Mouse (Mus musculus): Measurements from ENCODE around the gene Snupn. TPM values are rescaled to one million over a fixed set of nuclear protein-coding genes. Genes with fewer than 3 reads are reported as not detected.
"Not testable (repeated sequence)": the region's sequence is repeated elsewhere in the genome, so short reads cannot be mapped to it uniquely, and the experiment has no call there.

The Snupn gene
- polyA plus RNA-seq, 1 experiment from 2014 or later, result 31.6 TPM

- Histone ChIP-seq H3K4me1 (peaks cover 18% of the 10 kb centered on the region; the same call in 1 of the 2 replicates), H3K36me3 (peaks cover 11% of the 10 kb centered on the region; the same call in 1 of the 2 replicates), H3K4me3 (peak overlapping the region; percentile 83), H3K27me3 (ENCODE audit: low read depth, poor library complexity, severe bottlenecking) (no peaks in the 10 kb centered on the region), H3K9me3 (replicated peaks) (no peaks in the 10 kb centered on the region), H3K27ac (peak overlapping the region; percentile 87; the same call in 1 of the 2 replicates)
- under 1% methylated on average over 7 of the region's 7 CpGs for WGBS
- DNase-seq (ENCODE audit: low spot score), result no peak
Measured at GRCm38 (mm10) chr9:56938374-56938773, 12.3 kb upstream of the Snupn start.

- H3K27ac ChIP-seq; H3K9me3 ChIP-seq (replicated peaks); H3K4me3 ChIP-seq; H3K36me3 ChIP-seq; H3K27me3 ChIP-seq (ENCODE audit: low read depth, poor library complexity, severe bottlenecking): not testable (repeated sequence)
- peaks cover 13% of the 10 kb centered on the region for H3K4me1 ChIP-seq
- 33% methylated on average over 3 of the region's 3 CpGs for WGBS
- peak; percentile 42 for DNase-seq (ENCODE audit: low spot score)
Measured at GRCm38 (mm10) chr9:56947481-56947880, 3.2 kb upstream of the Snupn start.

- not testable (repeated sequence) for DNase-seq (ENCODE audit: low spot score); H3K27me3 ChIP-seq (ENCODE audit: low read depth, poor library complexity, severe bottlenecking); H3K36me3 ChIP-seq; H3K27ac ChIP-seq; H3K9me3 ChIP-seq (replicated peaks); H3K4me3 ChIP-seq
- 40% methylated on average over 5 of the region's 5 CpGs for WGBS
- peaks cover 13% of the 10 kb centered on the region for H3K4me1 ChIP-seq
Measured at GRCm38 (mm10) chr9:56948699-56949098, 2.0 kb upstream of the Snupn start.

GRCm38 (mm10) chr9:56949767-56950166 is 911 bp upstream of the Snupn start:
- H3K27ac ChIP-seq, result peak overlapping the region; percentile 87
- WGBS, result 19% methylated on average over 13 of the region's 13 CpGs
- peaks cover 13% of the 10 kb centered on the region for H3K4me1 ChIP-seq
- H3K36me3 ChIP-seq, result no peaks in the 10 kb centered on the region
- H3K27me3 ChIP-seq (ENCODE audit: low read depth, poor library complexity, severe bottlenecking), result no peaks in the 10 kb centered on the region
- H3K9me3 ChIP-seq (replicated peaks), result no peaks in the 10 kb centered on the region
- peak; percentile 44 for DNase-seq (ENCODE audit: low spot score)
- H3K4me3 ChIP-seq, result peak overlapping the region; percentile 57

GRCm38 (mm10) chr9:56953562-56953961 is 2.9 kb downstream of the Snupn start:
- 93% methylated on average over 1 of the region's 1 CpGs for WGBS
- peaks cover 16% of the 10 kb centered on the region for H3K4me1 ChIP-seq
- H3K9me3 ChIP-seq (replicated peaks), result no peaks in the 10 kb centered on the region
- DNase-seq (ENCODE audit: low spot score), result no peak
- H3K4me3 ChIP-seq, result no peak overlapping the region
- no peak overlapping the region for H3K27ac ChIP-seq
- no peaks in the 10 kb centered on the region for H3K27me3 ChIP-seq (ENCODE audit: low read depth, poor library complexity, severe bottlenecking)
- H3K36me3 ChIP-seq, result peaks cover 18% of the 10 kb centered on the region

- H3K9me3 ChIP-seq (replicated peaks), result no peaks in the 10 kb centered on the region
- H3K27ac ChIP-seq, result no peak overlapping the region
- WGBS, result 53% methylated on average over 7 of the region's 7 CpGs
- H3K36me3 ChIP-seq, result peaks cover 34% of the 10 kb centered on the region
- DNase-seq (ENCODE audit: low spot score), result peak; percentile 50
- peaks cover 3% of the 10 kb centered on the region; the same call in 1 of the 2 replicates for H3K4me1 ChIP-seq
- no peak overlapping the region for H3K4me3 ChIP-seq
- no peaks in the 10 kb centered on the region for H3K27me3 ChIP-seq (ENCODE audit: low read depth, poor library complexity, severe bottlenecking)
Measured at GRCm38 (mm10) chr9:56956966-56957675, 6.4 kb downstream of the Snupn start.

GRCm38 (mm10) chr9:56958689-56959088 is 8.0 kb downstream of the Snupn start:
- DNase-seq (ENCODE audit: low spot score), result no peak
- no peaks in the 10 kb centered on the region for H3K27me3 ChIP-seq (ENCODE audit: low read depth, poor library complexity, severe bottlenecking)
- no peak overlapping the region for H3K4me3 ChIP-seq
- H3K27ac ChIP-seq, result no peak overlapping the region
- no peaks in the 10 kb centered on the region for H3K9me3 ChIP-seq (replicated peaks)
- H3K36me3 ChIP-seq, result peaks cover 48% of the 10 kb centered on the region
- peaks cover 3% of the 10 kb centered on the region; the same call in 1 of the 2 replicates for H3K4me1 ChIP-seq
- WGBS, result 96% methylated on average over 2 of the region's 2 CpGs

GRCm38 (mm10) chr9:56961591-56961990 is 10.9 kb downstream of the Snupn start:
- no peak for DNase-seq (ENCODE audit: low spot score)
- no peak overlapping the region for H3K27ac ChIP-seq
- H3K9me3 ChIP-seq (replicated peaks), result no peaks in the 10 kb centered on the region
- no peak overlapping the region for H3K4me3 ChIP-seq
- peaks cover 3% of the 10 kb centered on the region; the same call in 1 of the 2 replicates for H3K4me1 ChIP-seq
- H3K27me3 ChIP-seq (ENCODE audit: low read depth, poor library complexity, severe bottlenecking), result no peaks in the 10 kb centered on the region
- 98% methylated on average over 3 of the region's 3 CpGs for WGBS
- H3K36me3 ChIP-seq, result peaks cover 50% of the 10 kb centered on the region

- Histone ChIP-seq H3K36me3 (peaks cover 34% of the 10 kb centered on the region), H3K27me3 (ENCODE audit: low read depth, poor library complexity, severe bottlenecking) (no peaks in the 10 kb centered on the region), H3K4me3 (no peak overlapping the region), H3K9me3 (replicated peaks) (no peaks in the 10 kb centered on the region), H3K27ac (no peak overlapping the region), H3K4me1 (no peaks in the 10 kb centered on the region)
- 76% methylated on average over 2 of the region's 2 CpGs for WGBS
- DNase-seq (ENCODE audit: low spot score), result no peak
Measured at GRCm38 (mm10) chr9:56970158-56970557, 19.5 kb downstream of the Snupn start.

- no peaks in the 10 kb centered on the region for H3K27me3 ChIP-seq (ENCODE audit: low read depth, poor library complexity, severe bottlenecking)
- 86% methylated on average over 8 of the region's 8 CpGs for WGBS
- no peak for DNase-seq (ENCODE audit: low spot score)
- no peaks in the 10 kb centered on the region for H3K9me3 ChIP-seq (replicated peaks)
- H3K4me1 ChIP-seq, result no peaks in the 10 kb centered on the region
- H3K27ac ChIP-seq, result no peak overlapping the region
- peaks cover 19% of the 10 kb centered on the region for H3K36me3 ChIP-seq
- no peak overlapping the region for H3K4me3 ChIP-seq
Measured at GRCm38 (mm10) chr9:56973960-56974524, 23.4 kb downstream of the Snupn start.

GRCm38 (mm10) chr9:56975199-56975598 is 24.5 kb downstream of the Snupn start:
- Histone ChIP-seq H3K9me3 (replicated peaks) (no peaks in the 10 kb centered on the region), H3K27me3 (ENCODE audit: low read depth, poor library complexity, severe bottlenecking) (no peaks in the 10 kb centered on the region), H3K36me3 (peaks cover 24% of the 10 kb centered on the region), H3K27ac (no peak overlapping the region), H3K4me3 (no peak overlapping the region), H3K4me1 (no peaks in the 10 kb centered on the region)
- 86% methylated on average over 3 of the region's 3 CpGs for WGBS
- DNase-seq (ENCODE audit: low spot score), result no peak

- WGBS, result 95% methylated on average over 6 of the region's 6 CpGs
- no peaks in the 10 kb centered on the region for H3K27me3 ChIP-seq (ENCODE audit: low read depth, poor library complexity, severe bottlenecking)
- H3K4me3 ChIP-seq, result no peak overlapping the region
- DNase-seq (ENCODE audit: low spot score), result no peak
- no peak overlapping the region for H3K27ac ChIP-seq
- H3K9me3 ChIP-seq (replicated peaks), result no peaks in the 10 kb centered on the region
- peaks cover 33% of the 10 kb centered on the region for H3K36me3 ChIP-seq
- H3K4me1 ChIP-seq, result no peaks in the 10 kb centered on the region
Measured at GRCm38 (mm10) chr9:56980186-56980585, 29.5 kb downstream of the Snupn start.

- no peak overlapping the region for H3K4me3 ChIP-seq
- peaks cover 33% of the 10 kb centered on the region for H3K36me3 ChIP-seq
- H3K9me3 ChIP-seq (replicated peaks), result no peaks in the 10 kb centered on the region
- H3K27me3 ChIP-seq (ENCODE audit: low read depth, poor library complexity, severe bottlenecking), result no peaks in the 10 kb centered on the region
- H3K27ac ChIP-seq, result no peak overlapping the region
- 68% methylated on average over 1 of the region's 1 CpGs for WGBS
- H3K4me1 ChIP-seq, result no peaks in the 10 kb centered on the region
- no peak for DNase-seq (ENCODE audit: low spot score)
Measured at GRCm38 (mm10) chr9:56981502-56981901, 30.8 kb downstream of the Snupn start.
